Mouse (Mus musculus) splenic B cell, adult 2 months (primary cell): ENCODE data around the gene Gtf2e1.

Experiments used
- DNase-seq: peaks from one replicate; pipeline ENCODE4 v3.0.0-alpha.2; 2011; ENCODE audit warnings: low read depth, low spot score
- H3K27me3 ChIP-seq: 2 replicates; pipeline ENCODE4 v1.6.1; 2012; ENCODE audit warnings: mild to moderate bottlenecking, low read length, moderate library complexity, mixed read lengths; ENCODE audit not compliant: control insufficient read depth, poor library complexity, insufficient read depth, severe bottlenecking
- H3K36me3 ChIP-seq: 2 replicates; pipeline ENCODE4 v1.6.1; 2012; ENCODE audit warnings: mild to moderate bottlenecking, low read length, moderate library complexity, mixed read lengths; ENCODE audit not compliant: control insufficient read depth, poor library complexity, insufficient read depth, severe bottlenecking

Gtf2e1 gene

GRCm38 (mm10) chr16:37539611-37540580, at the start of gene Gtf2e1, which contains the start of gene Rabl3:
Gene Gtf2e1 (minus strand): TSS chr16:37539789.
Gene Rabl3 (plus strand): TSS chr16:37539885.
- DNase-seq: peak; percentile 98
- no peaks in the 10 kb centered on the region for H3K27me3 ChIP-seq
- H3K36me3 ChIP-seq: peaks cover 3% of the 10 kb centered on the region; the same call in 1 of the 2 replicates

GRCm38 (mm10) chr16:37585129-37585563, 45.6 kb upstream of the Gtf2e1 start:
- Histone ChIP-seq H3K27me3 (no peaks in the 10 kb centered on the region), H3K36me3 (no peaks in the 10 kb centered on the region)
- DNase-seq: no peak

- Histone ChIP-seq H3K36me3 (no peaks in the 10 kb centered on the region), H3K27me3 (no peaks in the 10 kb centered on the region)
- DNase-seq: no peak
Measured at GRCm38 (mm10) chr16:37584218-37585035, 44.8 kb upstream of the Gtf2e1 start.

GRCm38 (mm10) chr16:37583801-37584200, 44.2 kb upstream of the Gtf2e1 start:
- Histone ChIP-seq H3K27me3 (no peaks in the 10 kb centered on the region), H3K36me3 (no peaks in the 10 kb centered on the region)
- no peak for DNase-seq

- DNase-seq: no peak
- no peaks in the 10 kb centered on the region for H3K27me3 ChIP-seq
- H3K36me3 ChIP-seq: no peaks in the 10 kb centered on the region
Measured at GRCm38 (mm10) chr16:37583306-37583705, 43.7 kb upstream of the Gtf2e1 start.

- H3K27me3 ChIP-seq: no peaks in the 10 kb centered on the region
- no peaks in the 10 kb centered on the region for H3K36me3 ChIP-seq
- no peak for DNase-seq
Measured at GRCm38 (mm10) chr16:37581901-37582300, 42.3 kb upstream of the Gtf2e1 start.

GRCm38 (mm10) chr16:37580651-37581050, 41.1 kb upstream of the Gtf2e1 start:
- H3K36me3 ChIP-seq: no peaks in the 10 kb centered on the region
- H3K27me3 ChIP-seq: no peaks in the 10 kb centered on the region
- DNase-seq: no peak

- no peaks in the 10 kb centered on the region for H3K27me3 ChIP-seq
- DNase-seq: no peak
- no peaks in the 10 kb centered on the region for H3K36me3 ChIP-seq
Measured at GRCm38 (mm10) chr16:37579994-37580393, 40.4 kb upstream of the Gtf2e1 start, which contains the start of gene Hgd. Gene Hgd (plus strand): TSS chr16:37580153.

GRCm38 (mm10) chr16:37579591-37579990, 40.0 kb upstream of the Gtf2e1 start:
- H3K27me3 ChIP-seq: no peaks in the 10 kb centered on the region
- no peaks in the 10 kb centered on the region for H3K36me3 ChIP-seq
- no peak for DNase-seq

- no peak for DNase-seq
- Histone ChIP-seq H3K36me3 (no peaks in the 10 kb centered on the region; the same call in 1 of the 2 replicates), H3K27me3 (no peaks in the 10 kb centered on the region)
Measured at GRCm38 (mm10) chr16:37575325-37575724, 35.7 kb upstream of the Gtf2e1 start.

GRCm38 (mm10) chr16:37573061-37573460, 33.5 kb upstream of the Gtf2e1 start:
- peak; percentile 3 for DNase-seq

GRCm38 (mm10) chr16:37572117-37572754, 32.6 kb upstream of the Gtf2e1 start:
- Histone ChIP-seq H3K36me3 (no peaks in the 10 kb centered on the region; the same call in 1 of the 2 replicates), H3K27me3 (no peaks in the 10 kb centered on the region)

More at GRCm38 (mm10) chr16:37573061-37573460, 33.5 kb upstream of the Gtf2e1 start:
- no peaks in the 10 kb centered on the region; the same call in 1 of the 2 replicates for H3K36me3 ChIP-seq
- H3K27me3 ChIP-seq: no peaks in the 10 kb centered on the region

GRCm38 (mm10) chr16:37571554-37571953, 32.0 kb upstream of the Gtf2e1 start:
- no peak for DNase-seq
- Histone ChIP-seq H3K36me3 (no peaks in the 10 kb centered on the region; the same call in 1 of the 2 replicates), H3K27me3 (no peaks in the 10 kb centered on the region)

More at GRCm38 (mm10) chr16:37572117-37572754, 32.6 kb upstream of the Gtf2e1 start:
- no peak for DNase-seq
